Mouse (Mus musculus): ENCODE measurements around the gene Ccdc171.

Ccdc171 gene

DNA sequence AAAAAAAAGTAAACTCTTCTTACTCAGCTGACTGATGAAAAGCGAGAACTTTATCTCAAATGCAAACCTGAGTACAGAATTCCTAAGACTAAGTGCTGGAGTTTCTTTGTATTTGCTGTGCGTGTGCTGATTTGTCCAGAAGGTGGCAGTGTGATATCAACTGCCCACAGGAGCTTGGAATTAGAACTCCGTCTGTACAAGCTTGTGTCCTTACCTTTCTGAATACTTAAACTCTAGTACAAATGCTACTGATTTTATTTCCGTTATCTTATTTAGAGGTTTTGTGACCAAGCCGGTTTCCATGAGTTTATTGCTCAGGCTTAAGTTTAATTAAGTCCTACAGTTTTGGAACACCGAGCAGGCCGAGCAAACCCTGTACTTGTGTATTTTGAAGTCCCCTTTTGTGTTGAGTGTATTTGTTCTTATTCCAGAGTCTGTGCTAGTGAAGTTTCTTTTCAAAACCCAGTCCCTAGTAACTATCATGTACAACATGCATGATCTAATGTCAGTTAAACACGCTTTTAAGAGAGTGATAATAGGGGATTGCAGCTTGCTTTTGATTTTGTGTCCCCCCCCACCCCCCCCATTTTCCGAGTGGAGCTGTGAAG is 269.1 kb downstream of the Ccdc171 start:
- DNase-seq (ENCODE audit: low read depth, low spot score): peak; percentile 34

DNA sequence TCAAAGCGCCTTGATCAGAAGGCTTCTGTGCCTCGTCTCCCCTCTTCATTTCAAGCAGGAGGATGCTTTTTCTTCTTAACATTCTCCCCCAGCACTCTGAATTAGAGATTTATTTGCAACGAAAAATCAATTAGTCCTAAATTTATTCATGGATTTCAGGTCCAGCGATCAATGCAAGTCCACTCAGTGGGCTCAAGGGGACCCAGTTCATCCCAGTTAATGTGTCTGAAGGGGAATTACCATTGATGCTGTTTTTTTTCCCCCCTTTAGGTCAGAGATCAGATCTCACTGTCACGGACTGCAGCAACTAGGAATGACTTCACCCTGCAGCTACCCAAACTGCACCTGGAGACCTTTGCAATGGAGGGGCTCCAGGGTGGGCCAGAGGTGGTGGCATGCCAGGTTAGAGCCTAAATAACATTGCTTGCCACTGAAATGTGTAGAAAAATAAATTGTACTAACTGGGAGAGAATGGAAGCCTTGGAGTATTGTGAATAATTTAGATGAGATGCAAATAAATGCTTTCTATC is 269.6 kb downstream of the Ccdc171 start:
- DNase-seq (ENCODE audit: low read depth, low spot score): no peak

DNA sequence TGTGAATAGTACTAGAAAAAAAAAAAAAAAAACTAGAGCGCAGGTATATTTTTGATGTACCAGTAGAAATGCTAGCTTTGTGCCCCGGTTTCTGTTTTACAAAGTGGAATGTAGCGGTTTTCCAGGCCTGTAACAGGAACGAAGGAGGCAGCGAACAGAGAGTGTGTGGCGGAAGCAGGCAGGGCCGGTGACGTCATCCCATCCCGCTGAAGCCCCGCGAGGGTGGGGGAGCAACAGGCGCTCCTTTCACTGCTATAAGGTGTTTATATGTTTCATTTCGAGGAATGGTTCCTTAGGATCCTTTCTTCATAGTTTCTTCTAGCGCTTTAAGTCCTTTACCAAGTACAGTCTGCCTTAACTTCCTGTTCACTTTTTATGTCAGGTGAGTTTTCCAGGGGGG is 272.6 kb downstream of the Ccdc171 start:
- no peak for DNase-seq (ENCODE audit: low read depth, low spot score)

DNA sequence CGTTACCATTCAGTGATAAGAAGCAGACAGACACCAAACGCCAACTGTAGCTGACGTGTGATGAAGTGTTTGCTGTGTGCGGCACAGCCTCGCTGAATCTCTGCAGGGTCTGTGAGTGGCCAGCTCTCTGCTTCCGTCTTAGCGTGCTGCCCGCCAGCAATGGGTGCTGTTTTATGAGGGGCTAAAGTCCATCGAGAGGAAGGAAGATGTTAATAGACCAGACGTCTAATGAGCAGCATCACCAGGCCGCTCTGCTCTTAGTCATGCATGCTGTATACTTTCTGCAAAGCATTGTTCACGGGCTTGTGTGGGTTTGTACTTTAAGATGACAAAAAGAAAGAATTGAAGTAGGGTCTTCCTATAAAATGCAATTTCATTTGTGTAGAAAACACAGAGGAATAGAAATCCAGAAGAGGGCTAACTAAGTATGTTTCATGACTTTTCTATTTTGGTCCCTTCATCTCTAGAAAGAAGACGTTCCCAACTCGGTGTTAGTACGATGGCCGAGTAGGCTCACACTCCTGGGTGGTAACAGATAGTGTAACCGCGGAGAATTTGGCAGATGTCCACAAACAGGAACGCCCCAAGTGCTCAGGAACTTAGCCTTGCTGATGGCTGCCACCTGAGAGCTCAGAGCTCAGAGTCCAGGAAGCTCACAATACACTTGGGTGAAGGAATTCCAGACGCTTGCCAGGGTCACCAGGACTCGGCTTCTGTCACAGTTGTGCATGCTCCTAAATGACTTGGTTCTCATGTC is 273.5 kb downstream of the Ccdc171 start:
- no peak for DNase-seq (ENCODE audit: low read depth, low spot score)

DNA sequence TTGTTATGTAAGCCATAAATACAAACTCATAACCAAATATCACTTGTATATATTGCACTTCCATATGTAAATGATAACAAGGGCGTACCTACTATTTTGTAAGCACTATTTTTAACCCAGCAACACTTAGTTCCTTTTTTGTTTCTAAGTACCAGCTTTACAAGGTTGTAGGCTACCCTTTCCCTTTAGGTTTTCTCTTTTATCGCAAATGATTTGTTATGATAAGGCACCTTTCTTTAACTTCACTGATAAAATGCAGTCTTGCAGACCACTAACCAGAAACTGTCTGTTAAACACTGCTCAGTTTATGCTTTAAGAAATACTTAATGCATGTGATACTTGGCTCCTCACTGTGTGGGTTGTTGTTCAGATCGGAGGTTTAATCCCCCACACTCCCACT is 275.1 kb downstream of the Ccdc171 start:
- no peak for DNase-seq (ENCODE audit: low read depth, low spot score)

DNA sequence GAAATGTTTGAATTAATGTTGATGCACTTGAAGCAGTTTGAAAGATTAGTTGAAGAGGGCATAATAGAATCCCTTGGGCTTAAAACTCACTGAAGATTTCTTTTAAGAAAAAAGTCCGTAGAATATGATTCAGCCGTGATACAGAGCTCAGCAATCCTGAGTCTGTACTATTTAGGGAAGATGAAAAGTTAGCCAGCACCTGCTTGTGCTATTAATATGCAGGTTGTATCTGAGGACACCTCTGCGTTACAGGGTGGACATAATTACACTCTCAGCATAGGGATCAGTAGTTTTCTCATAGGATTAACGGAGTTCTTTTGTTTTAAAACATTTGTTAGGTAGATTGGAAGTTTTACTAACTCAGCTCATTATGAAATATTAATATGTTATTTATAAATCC is 291.6 kb downstream of the Ccdc171 start:
- no peak for DNase-seq (ENCODE audit: low read depth, low spot score)

DNA sequence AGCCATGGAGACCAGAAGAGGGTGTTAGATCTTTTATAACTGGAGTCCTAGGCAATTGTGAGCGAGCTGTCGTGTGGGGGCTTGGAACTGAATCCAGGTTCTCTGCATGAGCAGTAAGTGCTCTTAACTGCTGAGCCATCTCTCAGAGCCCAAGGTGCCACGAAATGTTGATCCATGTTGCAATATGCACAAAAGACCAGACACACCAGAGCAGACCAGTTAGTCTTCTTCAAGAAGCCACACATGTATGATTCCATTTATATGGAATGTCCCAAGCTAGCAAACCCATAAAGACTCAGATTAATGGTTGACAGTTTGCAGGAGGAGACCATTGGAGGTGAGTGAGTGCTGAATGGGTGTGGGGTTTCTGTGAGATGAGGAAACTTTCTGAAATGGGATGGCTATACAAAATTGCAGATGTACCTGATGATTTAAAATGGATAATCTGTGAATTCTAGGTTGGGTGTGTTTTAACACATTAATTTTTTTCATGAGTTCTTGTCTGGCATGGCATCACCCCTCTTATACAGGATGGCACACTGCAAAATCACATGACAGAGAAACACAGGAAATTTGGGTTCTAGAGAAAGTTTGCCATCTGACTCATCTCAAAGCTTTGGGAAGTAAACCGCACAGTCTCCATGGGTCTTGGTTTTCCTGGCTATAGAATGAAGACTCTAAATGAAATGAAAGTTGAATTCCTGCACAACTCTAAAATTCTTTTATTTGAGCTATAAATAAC is 304.5 kb downstream of the Ccdc171 start:
- no peak for DNase-seq (ENCODE audit: low read depth, low spot score)

DNA sequence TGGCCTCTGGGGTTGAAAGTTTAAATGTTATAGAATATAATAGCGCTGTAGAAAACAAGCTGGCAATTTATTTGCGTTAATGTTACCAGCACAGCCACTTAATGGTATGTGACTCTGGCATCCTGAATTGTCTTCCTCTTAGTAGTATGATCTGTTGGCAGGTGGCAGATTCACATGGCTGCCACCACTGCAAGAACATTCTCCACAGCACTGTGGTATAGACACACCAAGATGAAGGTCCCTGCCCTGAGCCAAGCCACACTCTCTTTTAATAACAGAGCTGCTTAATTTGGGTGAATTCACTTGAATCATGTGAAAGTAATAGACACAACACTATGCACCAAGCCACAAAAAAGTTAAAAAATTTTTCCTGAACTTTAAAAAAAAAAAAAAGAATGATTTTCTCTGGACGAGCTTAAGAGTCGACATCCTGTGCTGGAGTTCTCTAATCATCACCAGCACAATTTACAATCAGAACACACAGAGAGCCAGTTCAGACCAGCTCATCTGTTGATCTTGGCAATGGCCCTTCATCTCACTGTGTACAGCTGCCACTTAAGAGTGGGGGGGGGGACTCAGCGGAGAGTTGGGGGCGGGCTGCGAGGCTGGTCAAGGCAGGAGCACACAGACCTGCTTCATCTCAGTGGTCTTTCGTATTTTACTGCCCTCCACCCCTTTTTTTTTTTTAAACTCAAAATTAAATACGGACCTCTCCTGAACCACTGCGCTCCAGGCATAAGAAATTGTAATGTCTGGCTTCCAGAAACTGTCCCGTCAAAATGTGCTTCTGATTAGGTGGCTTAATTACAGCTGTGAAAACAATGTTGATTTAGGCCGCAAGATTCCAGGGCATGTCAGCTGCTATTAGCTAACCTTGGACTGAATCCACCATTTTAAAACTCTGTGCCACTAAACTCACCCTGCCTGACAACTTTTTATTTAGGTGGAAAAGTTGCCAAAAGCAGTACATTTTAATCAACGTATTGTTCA is 305.8 kb downstream of the Ccdc171 start:
- DNase-seq (ENCODE audit: low read depth, low spot score): no peak

DNA sequence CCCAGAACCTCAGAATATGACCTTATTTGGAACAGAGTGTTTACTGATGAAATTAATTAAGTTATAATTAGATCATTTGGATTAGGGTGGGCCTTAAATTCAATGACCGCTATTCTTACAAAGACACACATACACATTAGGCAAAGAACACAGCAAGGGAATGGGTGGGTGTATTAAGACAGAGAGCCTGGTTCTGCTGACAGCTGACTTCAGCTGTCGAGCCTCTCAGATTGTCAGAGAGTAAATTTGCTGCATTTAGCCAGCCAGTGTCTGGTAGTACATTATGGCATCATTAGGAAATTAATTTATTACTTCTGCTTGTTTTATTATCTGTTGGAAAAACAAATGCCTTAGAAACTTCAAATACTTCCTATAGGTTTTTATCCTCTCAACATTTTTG is 313.7 kb downstream of the Ccdc171 start:
- DNase-seq (ENCODE audit: low read depth, low spot score): no peak

DNA sequence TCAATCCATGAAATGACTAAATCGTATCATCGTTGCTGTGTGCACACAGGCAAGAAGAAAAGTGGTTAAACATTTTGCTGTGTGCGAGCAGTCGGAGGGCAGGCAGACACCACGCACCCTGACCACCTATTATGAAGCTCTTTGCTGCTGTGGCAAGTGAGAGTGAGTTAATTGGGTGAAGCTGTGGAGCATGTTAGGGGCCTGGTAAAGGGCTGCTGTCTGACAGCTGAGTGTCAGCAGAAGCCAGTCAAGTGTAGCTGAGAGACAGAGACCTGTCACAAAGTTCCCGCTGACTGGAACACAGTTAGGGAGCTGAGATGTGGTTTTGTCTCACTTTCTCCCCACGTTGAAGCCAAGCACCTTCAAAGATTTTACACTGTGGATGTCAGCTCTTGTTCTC is 321.0 kb downstream of the Ccdc171 start:
- no peak for DNase-seq (ENCODE audit: low read depth, low spot score)

DNA sequence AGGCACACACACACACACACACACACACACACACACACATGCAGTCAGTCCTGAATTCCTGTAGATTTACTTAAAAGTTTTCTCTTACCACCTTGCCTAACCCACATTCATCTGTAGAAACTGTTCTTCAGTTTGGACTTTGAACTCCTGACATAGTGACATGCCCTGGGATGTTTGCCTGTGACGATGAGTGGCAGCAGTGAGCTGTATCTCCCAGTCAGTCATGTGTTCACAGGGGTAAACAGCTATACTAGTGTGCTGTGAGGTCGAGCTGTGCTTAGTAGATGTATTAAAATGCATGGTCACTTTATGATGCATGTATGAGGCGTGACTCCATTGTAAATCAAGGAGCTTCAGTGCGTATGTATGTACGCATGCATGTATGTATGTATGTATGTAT is 328.5 kb downstream of the Ccdc171 start:
- DNase-seq (ENCODE audit: low read depth, low spot score): no peak

DNA sequence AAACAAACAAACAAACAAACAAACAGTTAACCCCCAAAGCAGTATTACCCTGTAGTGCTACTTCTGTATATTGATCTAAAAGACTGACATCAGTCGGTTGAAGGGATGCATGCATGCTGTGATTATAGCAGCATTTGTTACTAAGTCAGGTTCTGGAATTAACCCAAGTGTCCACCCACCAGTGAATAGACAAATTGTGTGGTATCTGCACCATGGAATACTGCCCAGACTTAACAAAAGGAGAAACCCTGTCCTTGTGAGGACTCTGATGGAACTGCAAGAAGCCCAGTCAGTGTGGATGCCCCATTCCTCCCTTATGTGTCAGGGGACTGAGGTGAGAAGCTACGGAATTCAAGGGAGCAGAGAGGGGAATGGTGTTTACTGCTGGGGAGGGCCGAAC is 336.4 kb downstream of the Ccdc171 start:
- no peak for DNase-seq (ENCODE audit: low read depth, low spot score)

DNA sequence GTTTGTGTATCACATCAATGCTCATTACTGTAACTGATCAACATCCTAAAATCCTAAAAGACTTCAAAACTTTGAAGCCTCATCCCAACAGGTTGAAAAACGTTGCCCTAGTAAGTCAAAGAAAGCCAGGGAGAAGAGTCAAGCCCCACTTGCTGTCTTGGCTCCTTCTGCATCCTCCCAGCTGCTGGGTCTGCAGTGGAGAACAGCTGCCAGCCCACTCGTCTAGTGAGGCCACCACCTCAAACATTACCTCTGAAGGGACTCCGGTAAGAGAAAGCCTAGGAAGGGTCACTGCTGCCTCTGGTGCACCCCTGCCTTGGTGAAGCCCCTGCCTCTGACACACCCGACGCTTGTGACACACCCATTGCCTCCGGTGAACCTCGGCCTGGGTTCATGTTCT is 336.9 kb downstream of the Ccdc171 start:
- DNase-seq (ENCODE audit: low read depth, low spot score): no peak

DNA sequence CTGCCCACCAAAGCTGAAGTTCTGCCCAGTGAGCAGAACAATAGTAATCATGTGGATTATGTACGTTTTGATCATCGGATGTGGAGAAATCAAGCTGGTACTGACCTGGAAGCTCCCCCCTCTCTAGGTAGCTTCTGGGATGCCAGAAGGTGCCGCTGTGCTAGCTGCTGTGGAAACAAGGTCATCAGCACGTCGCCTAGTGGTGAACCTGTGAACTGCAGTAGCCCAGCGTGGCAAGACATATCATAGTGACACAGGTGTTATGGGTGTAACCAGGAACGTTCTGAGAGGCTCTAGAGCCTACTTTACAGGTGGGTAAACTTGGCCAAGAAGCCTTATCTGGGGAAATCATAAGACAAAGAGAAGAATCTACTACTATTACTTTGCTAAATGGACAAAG is 351.3 kb downstream of the Ccdc171 start:
- peak; percentile 45 for DNase-seq (ENCODE audit: low read depth, low spot score)

DNA sequence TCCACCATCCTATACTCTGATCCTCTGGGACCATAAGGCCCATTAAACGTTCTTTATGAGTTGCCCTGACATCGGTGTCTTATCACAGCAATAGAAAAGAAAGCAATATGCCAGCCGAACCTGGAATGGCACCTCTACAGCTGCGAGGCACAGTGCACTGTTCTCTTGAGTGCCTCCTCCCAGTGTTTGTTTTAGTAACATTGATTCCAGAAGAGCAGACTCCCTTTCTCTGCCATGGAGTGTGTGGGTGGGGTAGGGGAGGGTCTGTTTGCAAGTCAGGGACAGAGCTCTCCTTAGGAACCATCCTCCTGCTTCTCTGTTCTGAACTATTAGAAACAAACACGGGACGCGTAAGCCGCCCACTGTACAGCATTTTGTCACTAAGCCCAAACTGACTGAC is 352.9 kb downstream of the Ccdc171 start:
- DNase-seq (ENCODE audit: low read depth, low spot score): no peak

DNA sequence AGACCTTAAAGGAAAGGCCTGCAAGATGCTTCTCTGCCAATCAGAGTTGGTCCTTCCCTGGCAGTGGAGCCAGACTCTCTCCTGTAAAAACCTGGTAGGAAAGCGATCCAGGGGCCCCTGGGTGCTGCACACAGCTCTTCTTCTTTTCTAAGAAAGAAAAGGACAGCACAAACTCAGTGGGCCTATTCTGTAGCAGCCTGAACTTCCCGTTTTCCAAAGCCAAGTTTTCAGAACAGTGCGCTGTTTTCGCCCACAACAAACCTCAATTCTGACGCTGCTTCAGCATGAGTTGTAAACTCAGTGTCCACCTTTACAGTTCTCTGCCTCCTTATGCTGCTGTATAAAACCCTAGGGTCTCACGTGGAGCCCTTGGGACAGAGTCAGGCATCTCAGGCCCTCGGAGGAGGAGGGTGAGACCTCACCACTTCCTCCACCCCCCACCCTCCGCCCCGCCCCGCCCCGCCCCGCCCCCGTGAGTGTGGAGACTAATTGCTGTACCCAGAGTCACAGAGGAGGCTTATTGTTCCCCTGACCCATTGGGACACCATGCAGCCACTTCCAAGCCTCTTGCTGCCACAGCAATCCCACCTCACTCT is 363.2 kb downstream of the Ccdc171 start:
- no peak for DNase-seq (ENCODE audit: low read depth, low spot score)

DNA sequence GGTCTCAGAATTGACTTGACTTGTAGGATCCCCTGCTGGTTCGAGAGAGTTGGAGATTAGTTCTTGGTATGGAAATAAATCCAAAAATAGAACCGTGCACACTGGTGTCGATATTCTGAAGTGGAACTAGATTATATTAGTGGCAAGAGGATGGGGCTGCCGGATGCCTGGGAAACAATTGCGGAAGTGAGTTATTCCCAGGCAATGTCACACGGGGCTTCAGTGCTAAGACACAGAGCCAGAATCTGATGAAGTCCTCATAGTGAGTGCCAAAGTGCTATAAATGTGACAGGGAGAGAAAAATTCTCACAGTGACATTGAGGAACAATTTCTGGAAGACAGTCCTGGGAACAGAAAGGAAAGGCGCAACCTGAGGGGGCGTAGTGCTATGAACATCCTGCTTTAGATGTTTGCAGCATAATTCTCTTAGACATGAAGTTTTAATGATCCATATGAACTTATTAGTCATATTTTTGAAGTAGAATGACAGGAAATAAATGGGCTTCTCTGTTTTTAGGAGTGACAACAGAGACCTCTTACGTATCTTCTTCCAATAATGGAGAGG is 376.8 kb downstream of the Ccdc171 start:
- DNase-seq (ENCODE audit: low read depth, low spot score): no peak
